Mouse (Mus musculus): Measurements from ENCODE around the gene Rgs2. TPM values are rescaled to one million over a fixed set of nuclear protein-coding genes. Genes with fewer than 3 reads are reported as not detected.

Gene Rgs2
- total RNA-seq, 2 experiments from 2014 or later = 38.1 to 43.0 TPM

DNA sequence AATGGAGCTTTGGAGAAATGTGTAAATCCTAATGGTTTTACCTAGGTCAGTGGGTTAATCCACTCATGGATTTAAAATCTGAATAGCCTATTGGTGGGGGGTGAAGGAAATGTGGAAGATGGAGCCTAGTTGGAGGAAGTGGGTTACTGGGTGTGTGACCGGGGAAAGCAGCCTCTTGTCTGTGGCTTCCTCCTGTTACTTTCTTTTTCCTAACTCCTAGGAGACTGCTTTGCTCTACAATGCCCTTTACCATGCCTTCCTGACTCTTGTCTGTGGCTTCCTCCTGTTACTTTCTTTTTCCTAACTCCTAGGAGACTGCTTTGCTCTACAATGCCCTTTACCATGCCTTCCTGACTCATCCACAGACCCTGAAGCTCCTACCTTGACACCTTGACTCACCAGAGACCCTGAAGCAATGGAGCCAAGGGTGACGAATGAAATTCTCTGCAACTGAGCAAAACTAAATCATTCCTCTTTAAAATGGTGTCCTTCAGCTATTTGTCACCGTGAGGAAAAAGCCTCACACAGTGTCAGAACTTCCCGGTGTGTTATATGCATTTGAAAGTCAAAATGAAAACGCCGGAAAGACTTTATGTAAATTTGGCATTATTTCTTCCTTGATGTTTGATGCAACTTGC lies 18.9 kb downstream of the Rgs2 start:
- no peak for DNase-seq (ENCODE audit: low spot score in 2 of 2)

DNA sequence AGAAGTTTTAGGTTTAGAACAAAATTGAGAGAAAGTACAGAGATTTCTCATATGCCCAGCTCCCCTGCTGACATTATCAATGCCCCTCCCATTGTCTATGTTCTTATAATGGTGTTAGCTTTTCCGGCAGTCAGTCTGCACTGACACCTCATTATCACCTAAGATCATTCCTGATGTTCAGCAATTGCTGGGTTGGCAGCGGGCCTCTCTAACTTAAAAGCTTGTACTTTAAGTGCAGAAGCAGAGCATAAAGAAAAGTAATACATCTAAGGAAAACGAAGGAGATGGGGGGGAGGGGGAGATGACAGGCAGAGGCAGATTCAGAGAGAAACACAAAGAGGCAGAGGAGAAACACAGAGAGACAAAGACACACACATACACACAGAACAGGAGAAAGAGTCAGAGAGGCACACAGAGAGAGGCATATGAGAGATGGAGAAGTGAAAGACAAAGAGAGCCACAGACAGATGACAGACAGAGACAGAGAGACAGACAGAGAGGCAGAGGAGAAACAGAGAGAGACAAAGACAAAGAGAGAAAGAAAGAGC lies 21.1 kb downstream of the Rgs2 start:
- no peak for DNase-seq (ENCODE audit: low spot score in 2 of 2)

DNA sequence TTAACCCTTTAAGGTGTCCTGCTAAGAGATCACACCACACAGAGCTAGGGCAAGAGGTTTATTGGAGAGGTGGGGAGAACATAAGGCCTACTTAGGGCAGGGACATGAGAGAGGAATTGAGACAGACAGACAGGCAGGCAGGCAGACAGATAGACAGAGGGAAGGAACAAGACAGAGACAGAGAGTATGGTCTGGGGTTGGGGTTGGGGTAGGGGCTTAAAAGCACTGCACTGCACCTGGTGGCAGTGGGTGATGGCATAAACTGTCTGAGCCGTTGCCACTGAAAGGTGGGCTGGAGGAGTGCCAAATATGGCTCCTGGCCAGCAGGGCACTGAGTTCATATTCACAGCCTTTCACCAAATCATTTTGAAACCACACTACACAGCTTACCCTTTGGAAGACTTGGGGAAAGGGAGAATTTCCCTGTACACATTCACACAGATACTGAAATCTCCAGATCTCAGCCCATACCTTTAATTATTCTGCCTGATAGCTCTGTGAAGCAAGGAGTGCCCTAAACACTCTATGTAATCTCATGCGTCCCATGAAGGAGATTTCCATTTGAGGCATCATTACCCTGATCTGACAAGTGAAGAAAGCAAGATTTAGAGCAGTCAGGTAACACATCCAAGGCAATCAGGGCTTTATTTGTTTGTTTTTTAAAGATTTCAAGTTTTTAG lies 21.7 kb downstream of the Rgs2 start:
- DNase-seq (ENCODE audit: low spot score in 2 of 2) = no peak

DNA sequence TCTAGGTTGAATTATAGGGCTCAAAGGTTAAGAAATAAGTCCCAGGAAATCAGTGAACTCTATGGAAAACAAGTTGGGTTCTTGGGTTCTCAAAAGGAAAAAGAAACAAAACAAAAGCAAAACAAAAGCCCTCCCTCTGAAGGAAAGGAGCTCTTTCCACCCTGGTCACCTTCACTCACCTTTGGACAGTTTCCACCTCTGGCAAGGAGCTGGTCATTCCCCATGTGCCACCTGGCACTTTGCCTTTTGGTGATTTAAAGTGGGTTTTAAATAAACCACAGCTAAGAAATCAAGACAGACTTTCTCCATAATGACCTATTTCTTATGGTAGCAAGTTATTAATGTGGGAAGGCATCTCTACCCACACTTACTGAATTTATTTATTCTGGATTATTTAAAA lies 23.1 kb downstream of the Rgs2 start:
- no peak for DNase-seq (ENCODE audit: low spot score in 2 of 2)

DNA sequence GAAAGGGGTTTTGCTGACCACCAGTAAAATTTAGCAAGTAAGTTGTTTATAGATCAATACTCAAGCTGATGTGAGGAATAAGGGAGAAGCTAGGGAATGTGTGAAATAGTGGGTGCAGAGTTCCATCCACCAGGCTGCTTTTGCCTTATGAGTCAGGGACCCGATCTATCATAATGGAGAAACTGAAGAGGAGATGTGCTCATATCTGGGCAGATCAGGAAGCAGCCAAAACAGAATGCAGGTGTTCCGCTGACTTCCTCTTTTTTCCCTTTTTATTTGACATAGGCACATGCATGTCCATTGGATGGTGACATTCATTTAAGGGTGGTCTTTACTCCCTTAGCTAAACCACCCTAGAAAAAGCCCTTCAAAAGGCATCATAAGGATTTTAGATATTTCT lies 29.3 kb downstream of the Rgs2 start:
- no peak for DNase-seq (ENCODE audit: low spot score in 2 of 2)

DNA sequence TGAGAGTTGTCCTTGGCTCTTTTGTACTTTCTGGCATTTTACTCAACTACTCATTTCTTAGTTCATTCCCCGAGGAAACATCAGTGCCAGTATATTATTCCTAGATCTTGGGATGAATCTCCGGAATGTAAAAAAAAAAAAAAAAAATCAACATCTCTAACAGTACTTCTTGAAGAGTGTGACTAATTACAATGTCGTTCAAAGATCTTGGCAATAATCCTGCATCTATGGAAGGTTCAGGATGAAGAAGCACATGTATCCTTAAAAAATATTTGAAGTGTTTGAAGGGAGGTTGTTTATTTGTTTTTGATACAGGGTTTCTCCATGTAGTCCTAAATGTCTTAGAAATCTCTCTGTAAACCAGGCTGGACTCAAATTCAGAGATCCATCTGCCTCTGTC lies 41.7 kb downstream of the Rgs2 start:
- DNase-seq (ENCODE audit: low spot score in 2 of 2) = no peak

DNA sequence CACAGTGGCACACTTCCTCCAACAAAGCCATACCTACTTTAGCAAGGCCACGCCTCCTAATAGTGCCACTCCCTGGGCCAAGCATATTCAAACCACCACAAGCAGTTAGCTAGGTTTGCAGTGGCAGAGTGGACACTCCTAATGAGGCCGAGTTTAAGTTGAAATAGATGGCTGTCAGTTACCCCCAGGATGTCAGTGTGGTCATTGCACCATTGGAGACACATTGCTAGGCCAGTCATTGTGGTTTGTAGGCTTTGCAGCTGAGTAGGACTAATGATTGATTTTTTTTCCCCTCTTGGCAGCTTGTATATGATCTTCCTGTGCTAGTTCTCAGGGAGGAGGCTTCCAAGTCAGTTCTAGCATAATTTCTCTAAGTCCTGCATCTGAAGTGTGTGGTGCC lies 43.6 kb downstream of the Rgs2 start:
- DNase-seq (ENCODE audit: low spot score in 2 of 2) = no peak

DNA sequence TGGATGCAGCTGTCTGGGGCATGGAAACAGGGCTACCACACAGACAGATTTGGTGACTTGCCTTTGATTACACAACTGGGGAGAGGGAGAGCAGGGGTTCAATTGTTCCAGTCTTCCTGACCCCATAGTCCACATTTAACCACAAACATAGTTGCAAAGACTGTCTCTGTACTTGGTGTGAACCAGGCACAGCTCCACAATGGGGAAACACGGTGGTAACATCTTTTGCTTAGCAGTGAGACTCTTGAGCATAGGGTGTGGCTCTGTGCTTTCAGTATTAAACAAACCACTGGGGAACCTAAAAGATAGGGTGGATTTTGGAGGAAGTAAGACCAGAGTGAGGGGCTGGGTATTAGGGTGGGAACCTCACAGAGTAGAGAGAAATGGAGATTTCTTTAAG lies 47.9 kb downstream of the Rgs2 start:
- no peak for DNase-seq (ENCODE audit: low spot score in 2 of 2)

DNA sequence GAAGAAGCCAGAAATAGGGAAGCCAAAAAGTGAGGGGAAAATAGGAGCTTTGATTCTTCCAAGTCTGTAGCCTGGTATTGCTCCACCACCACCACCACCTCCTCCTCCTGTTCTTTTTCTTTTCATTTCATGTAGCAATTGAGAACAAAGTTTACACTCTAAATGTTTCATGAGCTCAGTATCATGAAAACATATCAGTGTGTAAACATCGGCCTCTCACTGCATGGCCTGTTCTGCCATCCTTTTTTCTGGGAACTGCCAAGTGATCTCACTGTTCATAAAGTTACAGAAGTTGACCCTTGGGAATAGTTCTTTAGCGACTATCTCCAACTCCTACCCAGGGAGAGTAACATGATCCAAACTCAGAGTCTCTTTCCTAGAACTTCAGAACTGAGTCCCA lies 51.1 kb downstream of the Rgs2 start:
- DNase-seq (ENCODE audit: low spot score in 2 of 2) = no peak

Other genes starting within 250 kb of the Rgs2 start
- 10 to 100 TPM; 31.9 to 32.2 TPM for gene Trove2, start 227.1 kb downstream of the Rgs2 start, total RNA-seq (2021)
- gene Uchl5, start 226.9 kb downstream of the Rgs2 start, total RNA-seq (2021) = 10 to 100 TPM; 33.0 to 37.4 TPM
- 1 to 10 TPM; 1.0 to 1.6 TPM for gene Rgs13, start 173.2 kb upstream of the Rgs2 start, total RNA-seq (2021)
- not detected for gene Rgs1, start 245.1 kb upstream of the Rgs2 start, total RNA-seq (2021)